8 mouse cellular contexts compared by ENCODE assay signal in genomic region chr11:120457772-120458751, GRCm38 (mm10). TPM values are rescaled to one million over a fixed set of nuclear protein-coding genes. Genes with fewer than 3 reads are reported as not detected.
DNase-seq lines count a peak whose midpoint lies in the region; ATAC-seq lines count a peak whose summit lies in the region.

Gene Oxld1, minus strand, starts transcription at chr11:120458068.
Gene Ccdc137, plus strand, starts transcription at chr11:120458115.

- peak; percentile 87 for ATAC-seq in hindbrain, embryonic 13.5 days (ENCODE audit: low FRiP score)

- DNase-seq in ZHBTc4 (ENCODE audit: low read depth, low spot score), result peak; percentile 79
- DNase-seq in cerebellum, postnatal 36 days, result peak; percentile 73 to 74
- DNase-seq in frontal cortex, postnatal 25 days (ENCODE audit: low spot score in 2 of 2), result peak; percentile 54 to 60
- DNase-seq in layer of hippocampus, postnatal 36 days, result peak; percentile 79 to 84
- DNase-seq in lung, postnatal 36 days, result peak; percentile 80
- DNase-seq in retina, postnatal 7 days (ENCODE audit: low read depth, low spot score), result peak; percentile 73
- peak; percentile 49 to 81 for DNase-seq in urinary bladder, adult 18-20 months (ENCODE audit: low spot score in 2 of 2)

- H3K4me1 ChIP-seq in hindbrain, embryonic 13.5 days (replicated peaks), result peaks cover 21% of the 10 kb centered on the region

- H3K9ac ChIP-seq in hindbrain, embryonic 13.5 days, result peak within 1 kb of the TSS; percentile 96

- H3K27ac ChIP-seq in hindbrain, embryonic 13.5 days, result peak within 1 kb of the TSS; percentile 87

- no peaks in the 10 kb centered on the region for H3K27me3 ChIP-seq in hindbrain, embryonic 13.5 days

- WGBS in hindbrain, embryonic 13.5 days, result 5% methylated on average over 62 of the region's 62 CpGs

- H3K4me2 ChIP-seq in hindbrain, embryonic 13.5 days, result peak within 1 kb of the TSS; percentile 90

- peaks cover 35% of the 10 kb centered on the region for H3K36me3 ChIP-seq in hindbrain, embryonic 13.5 days

- H3K4me3 ChIP-seq in hindbrain, embryonic 13.5 days, result peak within 1 kb of the TSS; percentile 83

- no peaks in the 10 kb centered on the region for H3K9me3 ChIP-seq in hindbrain, embryonic 13.5 days

RNA-seq across cellular contexts. Expression of gene Oxld1, which starts in this region (rescaled TPM):
- 10.5 and 10.6 TPM in 2 replicates for polyA plus RNA-seq in hindbrain, embryonic 13.5 days (2015; fragmentation: Nextera tagmentation; extraction: Ambion mirVana)
- 10 to 100 TPM; 13.2 to 15.6 TPM for total RNA-seq in layer of hippocampus, postnatal 36 days (2021)

RNA-seq across cellular contexts. Expression of gene Ccdc137, which starts in this region (rescaled TPM):
- 26.3 and 27.3 TPM in 2 replicates for polyA plus RNA-seq in hindbrain, embryonic 13.5 days (2015; fragmentation: Nextera tagmentation; extraction: Ambion mirVana)
- total RNA-seq in layer of hippocampus, postnatal 36 days (2021), result 10 to 100 TPM; 25.3 to 31.8 TPM

Comparison
In these comparisons a context has a peak if more than half of its experiments do, and no peak if none do; other contexts are left out.
1. Peak in every context shown above with its lines: DNase-seq, ATAC-seq, H3K4me3 ChIP-seq and H3K27ac ChIP-seq.